Mouse (Mus musculus): ENCODE data around the gene Ankib1. TPM values are rescaled to one million over a fixed set of nuclear protein-coding genes. Genes with fewer than 3 reads are reported as not detected.
"Not testable (repeated sequence)": the region's sequence is repeated elsewhere in the genome, so short reads cannot be mapped to it uniquely, and the experiment has no call there.

Gene Ankib1
- polyA plus RNA-seq, 1 experiment from 2014 or later = 21.6 TPM

GRCm38 (mm10) chr5:3787548-3787947, 15.2 kb downstream of the Ankib1 start:
- H3K4me2 ChIP-seq = no peak overlapping the region
- 88% methylated on average over 4 of the region's 4 CpGs for WGBS
- ATAC-seq (ENCODE audit: low FRiP score) = no peak
- no peaks in the 10 kb centered on the region for H3K36me3 ChIP-seq (replicated peaks)
- no peak overlapping the region for H3K9ac ChIP-seq
- H3K4me3 ChIP-seq (replicated peaks) = no peak overlapping the region
- H3K27ac ChIP-seq = no peak overlapping the region
- no peaks in the 10 kb centered on the region for H3K9me3 ChIP-seq
- H3K4me1 ChIP-seq = no peaks in the 10 kb centered on the region
- H3K27me3 ChIP-seq = no peaks in the 10 kb centered on the region

GRCm38 (mm10) chr5:3784751-3785496, 17.8 kb downstream of the Ankib1 start:
- Histone ChIP-seq H3K9me3 (no peaks in the 10 kb centered on the region), H3K4me1 (no peaks in the 10 kb centered on the region), H3K36me3 (replicated peaks) (no peaks in the 10 kb centered on the region), H3K4me3 (replicated peaks) (no peak overlapping the region), H3K9ac (no peak overlapping the region), H3K27ac (no peak overlapping the region), H3K4me2 (no peak overlapping the region), H3K27me3 (no peaks in the 10 kb centered on the region)
- no peak for ATAC-seq (ENCODE audit: low FRiP score)
- 52% methylated on average over 1 of the region's 1 CpGs for WGBS

DNA sequence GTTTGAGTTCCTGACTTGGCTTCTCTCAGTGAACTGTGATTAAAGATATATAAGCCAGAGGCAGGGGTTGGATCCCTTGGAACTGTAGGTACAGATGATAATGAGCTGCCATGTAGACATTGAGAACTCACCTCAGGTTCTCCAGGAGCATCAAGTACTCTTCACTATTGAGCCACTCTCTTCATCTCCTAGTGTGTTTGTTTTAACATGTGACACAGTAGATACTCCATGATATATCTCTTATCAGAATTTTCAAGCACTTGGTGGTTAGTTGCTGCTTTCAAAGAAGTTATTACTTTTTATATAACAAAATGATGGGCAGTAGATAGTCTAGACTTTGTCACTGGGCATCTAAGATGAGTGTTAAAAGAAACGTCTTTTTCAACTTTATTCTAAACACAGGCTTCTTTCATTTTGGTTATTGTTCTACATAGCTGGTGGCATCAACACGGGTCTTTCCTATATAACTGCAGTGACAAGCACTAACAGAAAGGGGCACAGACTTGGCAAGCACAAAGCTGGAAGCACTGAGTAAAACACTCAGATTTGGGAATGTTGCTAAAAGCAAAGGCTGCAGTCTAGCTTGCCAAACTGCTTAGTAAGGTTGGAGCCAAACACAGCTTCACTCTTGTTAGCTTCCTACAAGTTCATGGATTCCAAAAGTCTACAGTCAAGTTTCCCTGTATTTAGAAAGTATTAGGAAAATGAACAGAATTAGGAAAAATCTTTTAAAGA, 18.6 kb downstream of the Ankib1 start:
- Histone ChIP-seq H3K27ac (no peak overlapping the region), H3K36me3 (replicated peaks) (no peaks in the 10 kb centered on the region), H3K4me3 (replicated peaks) (no peak overlapping the region), H3K9me3 (no peaks in the 10 kb centered on the region), H3K4me1 (no peaks in the 10 kb centered on the region), H3K9ac (no peak overlapping the region), H3K4me2 (no peak overlapping the region), H3K27me3 (no peaks in the 10 kb centered on the region)
- WGBS = 95% methylated on average over 2 of the region's 2 CpGs
- ATAC-seq (ENCODE audit: low FRiP score) = no peak

DNA sequence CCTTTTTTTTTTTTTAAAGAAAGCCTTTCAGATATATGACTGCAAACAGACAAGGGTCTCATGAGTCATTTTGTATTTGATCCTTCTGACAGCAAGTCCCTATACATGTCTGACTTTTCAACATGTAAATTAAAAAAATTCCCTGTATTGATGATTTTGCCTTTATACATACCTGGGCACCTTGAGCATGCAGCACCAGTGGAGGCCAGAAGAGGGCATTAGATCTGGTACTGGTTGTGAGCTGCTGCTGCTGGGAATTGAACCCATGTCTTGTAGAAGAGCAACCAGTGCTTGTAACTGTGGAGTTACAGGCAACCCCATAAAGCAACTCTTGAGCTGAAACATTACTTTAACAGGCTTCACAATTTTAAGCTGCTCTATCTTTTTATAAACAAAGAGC, 20.1 kb downstream of the Ankib1 start:
- H3K9ac ChIP-seq = no peak overlapping the region
- no peak overlapping the region for H3K4me3 ChIP-seq (replicated peaks)
- H3K4me2 ChIP-seq = no peak overlapping the region
- no peaks in the 10 kb centered on the region for H3K4me1 ChIP-seq
- ATAC-seq (ENCODE audit: low FRiP score) = no peak
- H3K9me3 ChIP-seq = no peaks in the 10 kb centered on the region
- H3K36me3 ChIP-seq (replicated peaks) = no peaks in the 10 kb centered on the region
- no peak overlapping the region for H3K27ac ChIP-seq
- H3K27me3 ChIP-seq = no peaks in the 10 kb centered on the region

DNA sequence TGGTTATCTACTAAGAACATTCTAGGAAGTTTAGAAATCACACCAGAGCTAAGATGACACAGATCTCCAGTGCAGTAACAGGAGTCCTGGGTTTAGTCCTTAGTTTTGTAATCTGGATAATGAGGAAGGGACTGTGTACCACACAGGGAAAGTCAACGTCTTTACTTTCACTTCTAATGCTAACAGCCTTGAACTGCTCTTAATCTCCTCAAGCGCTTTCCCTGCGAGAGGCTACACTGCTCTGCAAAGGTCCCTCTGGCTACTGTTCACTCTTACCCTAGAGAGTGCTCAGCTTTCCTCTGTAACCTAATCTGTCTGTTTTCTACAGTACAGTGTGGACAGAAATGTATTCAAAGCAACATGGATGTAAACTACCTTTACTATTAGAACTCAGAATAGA, 30.7 kb downstream of the Ankib1 start:
- Histone ChIP-seq H3K27ac (peak overlapping the region; percentile 4; the same call in 1 of the 2 replicates), H3K4me3 (replicated peaks) (no peak overlapping the region), H3K4me2 (no peak overlapping the region), H3K9me3 (no peaks in the 10 kb centered on the region), H3K36me3 (replicated peaks) (peaks cover 8% of the 10 kb centered on the region), H3K27me3 (no peaks in the 10 kb centered on the region), H3K9ac (no peak overlapping the region), H3K4me1 (peaks cover 10% of the 10 kb centered on the region)
- WGBS = 66% methylated on average over 3 of the region's 3 CpGs
- no peak; the same call in 1 of the 2 replicates for ATAC-seq (ENCODE audit: low FRiP score)

- H3K27ac ChIP-seq = peak overlapping the region; percentile 4
- no peak overlapping the region for H3K9ac ChIP-seq
- ATAC-seq (ENCODE audit: low FRiP score) = no peak
- H3K4me1 ChIP-seq = peaks cover 10% of the 10 kb centered on the region
- peaks cover 13% of the 10 kb centered on the region for H3K36me3 ChIP-seq (replicated peaks)
- no peak overlapping the region for H3K4me3 ChIP-seq (replicated peaks)
- no peaks in the 10 kb centered on the region for H3K27me3 ChIP-seq
- no peak overlapping the region for H3K4me2 ChIP-seq
- WGBS = 39% methylated on average over 3 of the region's 3 CpGs
- no peaks in the 10 kb centered on the region for H3K9me3 ChIP-seq
Observed at GRCm38 (mm10) chr5:3771512-3771911, 31.2 kb downstream of the Ankib1 start.

GRCm38 (mm10) chr5:3750536-3750935, 52.2 kb downstream of the Ankib1 start:
- not testable (repeated sequence) for H3K4me1 ChIP-seq; H3K9ac ChIP-seq; H3K27ac ChIP-seq; H3K9me3 ChIP-seq; H3K4me2 ChIP-seq; H3K27me3 ChIP-seq; ATAC-seq (ENCODE audit: low FRiP score); H3K4me3 ChIP-seq (replicated peaks)
- H3K36me3 ChIP-seq (replicated peaks) = peaks cover 13% of the 10 kb centered on the region

GRCm38 (mm10) chr5:3732846-3733245, 69.9 kb downstream of the Ankib1 start:
- not testable (repeated sequence) for H3K27ac ChIP-seq; H3K9me3 ChIP-seq; H3K4me2 ChIP-seq; H3K36me3 ChIP-seq (replicated peaks); H3K27me3 ChIP-seq; ATAC-seq (ENCODE audit: low FRiP score); H3K9ac ChIP-seq; H3K4me1 ChIP-seq; H3K4me3 ChIP-seq (replicated peaks)
- 99% methylated on average over 21 of the region's 24 CpGs for WGBS

- Histone ChIP-seq H3K4me3 (replicated peaks) (no peak overlapping the region), H3K27ac (no peak overlapping the region), H3K4me2 (no peak overlapping the region), H3K9me3 (no peaks in the 10 kb centered on the region), H3K36me3 (replicated peaks) (peaks cover 4% of the 10 kb centered on the region), H3K4me1 (no peaks in the 10 kb centered on the region), H3K27me3 (no peaks in the 10 kb centered on the region), H3K9ac (no peak overlapping the region)
- ATAC-seq (ENCODE audit: low FRiP score) = no peak
- WGBS = 83% methylated on average over 5 of the region's 5 CpGs
Observed at GRCm38 (mm10) chr5:3728820-3729219, 73.9 kb downstream of the Ankib1 start.

GRCm38 (mm10) chr5:3725491-3725890, 77.2 kb downstream of the Ankib1 start:
- no peak overlapping the region for H3K4me2 ChIP-seq
- peaks cover 18% of the 10 kb centered on the region for H3K36me3 ChIP-seq (replicated peaks)
- no peak overlapping the region for H3K9ac ChIP-seq
- H3K4me1 ChIP-seq = no peaks in the 10 kb centered on the region
- ATAC-seq (ENCODE audit: low FRiP score) = no peak
- H3K4me3 ChIP-seq (replicated peaks) = no peak overlapping the region
- H3K27ac ChIP-seq = no peak overlapping the region
- no peaks in the 10 kb centered on the region for H3K9me3 ChIP-seq
- no peaks in the 10 kb centered on the region for H3K27me3 ChIP-seq
- WGBS = 85% methylated on average over 1 of the region's 1 CpGs

DNA sequence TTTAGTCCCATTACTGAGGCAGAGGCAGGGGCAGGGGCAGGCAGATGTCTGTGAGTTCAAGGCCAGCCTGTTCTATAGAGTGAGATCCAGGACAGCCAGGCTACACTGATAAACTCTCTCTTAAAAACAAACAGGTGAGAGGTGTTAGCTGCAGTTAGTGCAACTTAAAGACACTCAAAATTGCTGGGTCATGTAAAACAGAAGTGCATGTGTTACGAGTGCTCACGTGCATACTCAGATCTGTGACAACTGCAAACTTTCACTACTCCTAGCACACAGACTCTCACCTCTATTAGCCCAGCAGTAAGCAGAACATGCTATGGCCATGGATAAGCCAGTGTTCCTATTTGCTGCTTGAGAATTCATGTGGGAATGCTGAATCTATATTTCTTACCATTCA, 79.3 kb downstream of the Ankib1 start:
- Histone ChIP-seq H3K4me3 (replicated peaks) (no peak overlapping the region), H3K4me2 (no peak overlapping the region), H3K9me3 (no peaks in the 10 kb centered on the region), H3K27me3 (no peaks in the 10 kb centered on the region), H3K9ac (no peak overlapping the region), H3K4me1 (no peaks in the 10 kb centered on the region), H3K27ac (no peak overlapping the region), H3K36me3 (replicated peaks) (peaks cover 34% of the 10 kb centered on the region)
- 95% methylated on average over 2 of the region's 2 CpGs for WGBS
- no peak for ATAC-seq (ENCODE audit: low FRiP score)

- no peak overlapping the region for H3K4me2 ChIP-seq
- no peak for ATAC-seq (ENCODE audit: low FRiP score)
- peaks cover 34% of the 10 kb centered on the region for H3K36me3 ChIP-seq (replicated peaks)
- H3K4me1 ChIP-seq = no peaks in the 10 kb centered on the region
- H3K27me3 ChIP-seq = no peaks in the 10 kb centered on the region
- no peaks in the 10 kb centered on the region for H3K9me3 ChIP-seq
- H3K4me3 ChIP-seq (replicated peaks) = no peak overlapping the region
- no peak overlapping the region for H3K27ac ChIP-seq
- H3K9ac ChIP-seq = no peak overlapping the region
- 96% methylated on average over 2 of the region's 2 CpGs for WGBS
Observed at GRCm38 (mm10) chr5:3722873-3723272, 79.9 kb downstream of the Ankib1 start.

- 97% methylated on average over 4 of the region's 4 CpGs for WGBS
- H3K36me3 ChIP-seq (replicated peaks) = peaks cover 34% of the 10 kb centered on the region
- no peak for ATAC-seq (ENCODE audit: low FRiP score)
Observed at GRCm38 (mm10) chr5:3719371-3719770, 83.4 kb downstream of the Ankib1 start.

More at GRCm38 (mm10) chr5:3719371-3719770, 83.4 kb downstream of the Ankib1 start:
- Histone ChIP-seq H3K4me3 (replicated peaks) (no peak overlapping the region), H3K4me1 (no peaks in the 10 kb centered on the region), H3K9me3 (no peaks in the 10 kb centered on the region), H3K9ac (no peak overlapping the region), H3K4me2 (no peak overlapping the region), H3K27ac (no peak overlapping the region), H3K27me3 (no peaks in the 10 kb centered on the region)

Data from forebrain, embryonic 12.5 days (tissue).